Mouse (Mus musculus): ENCODE measurements around the gene Htra2.

The Htra2 gene

GRCm38 (mm10) chr6:83031921-83032590 lies 23.0 kb downstream of the Htra2 start:
- DNase-seq (ENCODE audit: low spot score), result no peak

- DNase-seq (ENCODE audit: low spot score), result no peak
Measured at GRCm38 (mm10) chr6:83031111-83031510, 24.0 kb downstream of the Htra2 start.

GRCm38 (mm10) chr6:83029777-83030176 lies 25.3 kb downstream of the Htra2 start:
- DNase-seq (ENCODE audit: low spot score), result no peak

GRCm38 (mm10) chr6:83027706-83028105 lies 27.4 kb downstream of the Htra2 start:
- DNase-seq (ENCODE audit: low spot score), result no peak

- DNase-seq (ENCODE audit: low spot score), result no peak
Measured at GRCm38 (mm10) chr6:83027293-83027692, 27.8 kb downstream of the Htra2 start.

GRCm38 (mm10) chr6:83025221-83025620 lies 29.9 kb downstream of the Htra2 start:
- DNase-seq (ENCODE audit: low spot score), result no peak

- no peak for DNase-seq (ENCODE audit: low spot score)
Measured at GRCm38 (mm10) chr6:83024421-83024820, 30.7 kb downstream of the Htra2 start.

GRCm38 (mm10) chr6:83023786-83024185 lies 31.3 kb downstream of the Htra2 start:
- DNase-seq (ENCODE audit: low spot score), result no peak

GRCm38 (mm10) chr6:83023008-83023407 lies 32.1 kb downstream of the Htra2 start:
- DNase-seq (ENCODE audit: low spot score), result no peak

- no peak for DNase-seq (ENCODE audit: low spot score)
Measured at GRCm38 (mm10) chr6:83020836-83021593, 34.1 kb downstream of the Htra2 start.

GRCm38 (mm10) chr6:83020121-83020520 lies 35.0 kb downstream of the Htra2 start:
- DNase-seq (ENCODE audit: low spot score), result no peak

GRCm38 (mm10) chr6:83019044-83019443 lies 36.0 kb downstream of the Htra2 start:
- DNase-seq (ENCODE audit: low spot score), result no peak

- DNase-seq (ENCODE audit: low spot score), result no peak
Measured at GRCm38 (mm10) chr6:83017190-83017589, 37.9 kb downstream of the Htra2 start.

GRCm38 (mm10) chr6:83015749-83016148 lies 39.3 kb downstream of the Htra2 start:
- no peak for DNase-seq (ENCODE audit: low spot score)

GRCm38 (mm10) chr6:83014482-83015466 lies 40.3 kb downstream of the Htra2 start:
- DNase-seq (ENCODE audit: low spot score), result no peak

GRCm38 (mm10) chr6:83013444-83013843 lies 41.6 kb downstream of the Htra2 start:
- no peak for DNase-seq (ENCODE audit: low spot score)

GRCm38 (mm10) chr6:83011756-83012155 lies 43.3 kb downstream of the Htra2 start:
- no peak for DNase-seq (ENCODE audit: low spot score)

- DNase-seq (ENCODE audit: low spot score), result no peak
Measured at GRCm38 (mm10) chr6:83011255-83011654, 43.8 kb downstream of the Htra2 start.

GRCm38 (mm10) chr6:83010010-83010409 lies 45.1 kb downstream of the Htra2 start:
- DNase-seq (ENCODE audit: low spot score), result no peak

GRCm38 (mm10) chr6:83008659-83009058 lies 46.4 kb downstream of the Htra2 start:
- no peak for DNase-seq (ENCODE audit: low spot score)

- no peak for DNase-seq (ENCODE audit: low spot score)
Measured at GRCm38 (mm10) chr6:83006114-83006513, 49.0 kb downstream of the Htra2 start.

GRCm38 (mm10) chr6:83005444-83006011 lies 49.5 kb downstream of the Htra2 start:
- no peak for DNase-seq (ENCODE audit: low spot score)

Measured in layer of hippocampus, adult 9-10 months (tissue).